Mouse (Mus musculus) stomach, postnatal 0 days (tissue): ENCODE data around the gene Hipk1.

ENCODE experiments used
- CTCF ChIP-seq: IDR thresholded peaks from 2 replicates; pipeline ENCODE4 v1.5.1; 2016; ENCODE audit warnings: antibody characterized with exemption, low read depth, mild to moderate bottlenecking, moderate library complexity
- EP300 ChIP-seq: optimal IDR thresholded peaks from 2 replicates; pipeline ENCODE3; 2016; ENCODE audit warnings: antibody characterized with exemption

GRCm38 (mm10) chr3:103704661-103705060 is 86.7 kb downstream of the Hipk1 start:
- TF ChIP-seq CTCF (no peak), EP300 (no peak)
